Mouse (Mus musculus) heart, postnatal 0 days (tissue): ENCODE measurements around the gene Dand5.

ENCODE experiments used
- CTCF ChIP-seq: IDR thresholded peaks from 2 replicates; pipeline ENCODE4 v1.5.1; 2016; ENCODE audit warnings: antibody characterized with exemption, control low read depth, low read depth
- EP300 ChIP-seq: IDR thresholded peaks from 2 replicates; pipeline ENCODE4 v1.6.1; 2016; ENCODE audit warnings: antibody characterized with exemption, low read depth

- no peak for TF ChIP-seq CTCF
- TF ChIP-seq EP300 = no peak
Measured at GRCm38 (mm10) chr8:84770100-84770953, 52.3 kb downstream of the Dand5 start.
